Mouse (Mus musculus) lung, postnatal 4 days (tissue): ENCODE data around the gene Efna1.

Experiments used
- DNase-seq, 2 experiments: peaks; one replicate each; pipeline ENCODE4 v3.0.0; 2021

Gene Efna1

DNA sequence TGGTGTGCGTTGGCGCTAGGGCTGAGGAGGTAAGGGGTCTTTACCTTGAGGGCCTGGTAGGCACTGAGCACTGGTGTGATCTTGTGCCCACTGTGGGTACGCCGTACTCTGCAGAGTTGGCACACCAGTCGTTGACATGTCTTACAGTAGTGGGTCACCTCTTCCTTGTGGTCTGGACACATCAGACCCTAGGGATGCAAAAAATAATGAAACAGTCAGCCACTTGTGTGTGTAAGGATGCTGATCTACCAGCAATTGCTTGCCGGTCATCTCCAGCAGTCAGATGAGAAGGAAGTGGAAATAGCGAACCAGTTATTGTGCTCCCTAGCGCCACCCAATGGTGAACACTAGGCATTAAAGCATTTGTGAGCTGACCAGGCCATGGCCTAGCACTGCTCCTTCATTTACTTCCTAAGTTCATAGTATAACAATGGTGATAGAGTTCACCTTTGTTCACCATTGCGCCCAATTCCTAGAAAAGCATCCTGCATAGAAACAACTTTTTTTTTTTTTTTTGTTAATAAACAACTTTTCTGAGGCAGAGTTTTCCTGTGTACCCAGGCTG is 38.5 kb downstream of the Efna1 start:
- DNase-seq = peak in 1 of 2 experiments; percentile 85

DNA sequence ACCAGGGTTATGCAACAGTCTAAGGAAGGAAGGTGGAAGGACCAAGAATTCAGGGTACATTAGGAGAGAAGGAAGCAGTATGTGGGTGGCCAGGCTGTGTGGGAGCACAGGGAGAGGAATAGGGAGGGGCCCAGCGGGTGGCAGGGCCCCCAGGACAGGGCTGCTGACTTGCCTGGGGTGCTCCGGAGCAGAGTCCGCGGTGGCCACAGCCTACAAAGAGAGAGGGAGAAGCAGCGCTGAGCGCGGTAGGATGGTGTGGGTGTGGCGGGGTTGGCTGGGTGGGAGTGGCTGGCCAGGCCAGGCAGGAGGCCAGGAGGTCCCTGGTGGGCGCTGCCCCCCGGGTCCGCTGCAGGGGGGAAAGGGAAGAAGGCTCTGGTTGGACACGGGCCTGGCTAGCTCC is 42.4 kb downstream of the Efna1 start:
- no peak for DNase-seq

DNA sequence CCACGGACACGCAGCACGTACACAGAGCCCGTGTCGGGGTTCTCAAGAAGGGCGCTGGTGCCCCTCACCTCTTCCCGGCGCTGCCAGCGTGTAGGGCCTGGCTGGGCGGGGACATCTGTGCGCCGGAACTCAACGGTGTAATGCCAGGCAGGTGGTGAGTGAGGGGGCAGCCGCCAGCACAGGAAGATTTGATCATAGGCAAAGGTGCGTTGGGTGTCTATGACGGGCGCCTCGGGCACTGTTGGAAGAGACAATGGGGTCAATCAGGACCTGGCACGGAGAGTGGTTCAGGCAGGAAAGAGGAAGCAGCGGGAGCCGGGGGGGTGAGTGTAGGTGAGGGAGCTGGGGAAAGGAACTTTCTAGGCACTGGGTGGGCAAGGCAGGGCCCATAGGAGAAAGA is 43.3 kb downstream of the Efna1 start:
- DNase-seq = no peak

DNA sequence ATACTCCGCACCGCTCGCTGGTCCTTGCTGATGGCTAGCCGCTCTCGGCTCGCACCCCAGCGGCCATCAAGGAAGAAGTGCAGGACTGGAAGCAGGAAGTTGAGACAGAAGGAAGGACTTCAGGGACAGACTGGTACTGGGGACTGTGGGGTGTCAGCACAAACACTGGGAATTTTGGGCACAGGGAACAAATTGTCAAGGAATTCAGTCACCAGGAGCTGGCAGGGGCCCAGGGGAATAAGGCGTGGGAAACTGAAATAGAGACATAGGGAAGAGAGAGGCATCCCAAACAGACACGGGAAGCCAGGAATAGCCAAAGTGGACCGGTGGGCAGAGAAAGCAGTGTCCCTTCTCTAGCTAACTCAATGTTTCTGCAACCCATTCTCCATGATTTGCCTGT is 44.4 kb downstream of the Efna1 start:
- peak in 1 of 2 experiments; percentile 18 for DNase-seq

DNA sequence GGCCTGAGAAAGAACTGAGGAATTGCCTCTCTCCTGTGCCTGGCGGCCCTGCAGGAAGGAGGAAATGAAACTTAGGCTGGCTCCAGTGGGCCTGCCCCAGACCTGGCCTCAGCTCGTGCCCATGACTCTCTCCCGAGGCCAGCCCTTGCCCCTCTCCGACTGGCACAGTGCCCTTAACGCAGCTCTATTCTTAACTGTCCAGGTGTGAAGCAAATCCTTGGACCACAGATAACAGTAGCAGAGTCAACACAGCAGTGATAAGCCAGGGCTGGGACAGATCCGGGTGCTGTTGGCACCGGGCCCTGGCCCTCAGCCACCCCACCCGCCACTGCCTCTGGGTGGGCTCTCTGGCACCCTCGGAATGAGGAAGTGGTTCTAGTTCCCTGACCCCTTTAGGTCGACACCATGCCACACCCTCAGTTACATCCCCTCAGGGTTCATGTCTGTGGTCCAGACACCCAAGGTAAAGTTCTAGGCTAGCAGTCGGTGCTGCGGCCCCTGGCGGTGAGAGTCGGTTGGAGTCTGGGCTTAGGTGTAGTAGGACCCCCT is 47.3 kb downstream of the Efna1 start:
- DNase-seq = peak; percentile 76 to 85

DNA sequence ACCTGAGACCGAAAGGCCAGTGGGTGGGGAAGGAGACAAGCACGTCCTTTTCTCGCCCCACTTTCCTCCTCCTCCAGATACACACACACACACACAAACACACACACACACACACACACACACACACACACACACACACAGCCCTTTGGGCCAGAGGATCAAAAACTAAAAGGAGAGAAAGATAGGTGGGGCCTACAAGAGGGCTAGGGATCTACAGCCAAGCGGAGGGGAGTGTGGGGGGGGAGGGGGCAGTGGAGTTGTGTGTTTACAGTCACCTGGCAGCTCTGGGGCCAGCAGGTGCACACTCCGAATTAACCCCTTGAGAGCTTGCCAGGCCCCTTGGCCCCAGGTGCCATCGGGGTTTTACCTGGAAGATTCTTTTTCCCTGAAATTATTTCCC is 48.3 kb downstream of the Efna1 start:
- DNase-seq = peak; percentile 62 to 73

DNA sequence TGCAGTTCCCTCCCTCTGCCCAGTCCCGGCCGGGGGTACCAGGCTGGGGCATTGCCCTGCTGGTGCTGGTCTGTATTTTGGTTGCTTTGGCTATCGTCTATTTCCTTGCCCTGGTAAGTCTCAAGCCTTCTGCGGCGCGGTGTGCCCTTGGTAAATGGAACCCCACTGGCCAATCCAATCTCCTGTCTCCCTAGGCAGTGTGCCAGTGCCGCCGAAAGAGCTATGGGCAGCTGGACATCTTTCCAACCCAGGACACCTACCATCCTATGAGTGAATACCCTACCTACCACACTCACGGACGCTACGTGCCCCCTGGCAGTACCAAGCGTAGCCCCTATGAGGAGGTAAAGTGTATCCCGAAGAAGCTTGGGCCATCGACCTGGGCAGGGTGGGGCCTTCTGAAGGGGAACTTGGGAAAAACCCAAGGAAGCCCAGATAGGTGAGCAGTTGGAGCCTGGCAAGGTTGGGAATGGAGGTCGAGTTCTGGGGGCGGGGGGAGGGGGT is 49.1 kb downstream of the Efna1 start:
- peak in 1 of 2 experiments; percentile 29 for DNase-seq

DNA sequence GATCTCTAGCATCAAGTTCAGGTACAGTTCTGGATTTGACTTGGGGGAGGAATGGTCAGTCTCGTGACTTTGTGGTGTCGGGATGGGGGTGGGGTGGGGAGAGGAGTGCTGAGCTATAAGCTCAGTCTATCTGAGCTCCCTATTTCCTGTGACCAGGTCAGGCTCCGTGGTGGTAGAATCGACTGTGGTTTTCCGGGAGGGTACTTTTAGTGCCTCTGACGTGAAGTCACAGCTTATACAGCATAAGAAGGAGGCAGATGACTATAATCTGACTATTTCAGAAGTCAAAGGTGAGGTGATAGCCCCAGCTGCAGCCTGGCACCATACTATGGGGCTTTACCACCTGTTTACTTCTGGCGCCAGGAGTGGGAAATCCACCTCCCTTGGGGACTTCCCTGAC is 49.6 kb downstream of the Efna1 start:
- DNase-seq = no peak

DNA sequence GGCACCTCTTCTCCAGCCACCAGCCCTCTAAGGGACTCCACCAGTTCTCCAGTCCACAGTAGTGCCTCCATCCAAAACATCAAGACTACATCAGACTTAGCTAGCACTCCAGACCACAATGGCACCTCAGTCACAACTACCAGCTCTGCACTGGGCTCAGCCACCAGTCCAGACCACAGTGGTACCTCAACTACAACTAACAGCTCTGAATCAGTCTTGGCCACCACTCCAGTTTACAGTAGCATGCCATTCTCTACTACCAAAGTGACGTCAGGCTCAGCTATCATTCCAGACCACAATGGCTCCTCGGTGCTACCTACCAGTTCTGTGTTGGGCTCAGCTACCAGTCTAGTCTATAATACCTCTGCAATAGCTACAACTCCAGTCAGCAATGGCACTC is 50.4 kb downstream of the Efna1 start:
- no peak for DNase-seq

DNA sequence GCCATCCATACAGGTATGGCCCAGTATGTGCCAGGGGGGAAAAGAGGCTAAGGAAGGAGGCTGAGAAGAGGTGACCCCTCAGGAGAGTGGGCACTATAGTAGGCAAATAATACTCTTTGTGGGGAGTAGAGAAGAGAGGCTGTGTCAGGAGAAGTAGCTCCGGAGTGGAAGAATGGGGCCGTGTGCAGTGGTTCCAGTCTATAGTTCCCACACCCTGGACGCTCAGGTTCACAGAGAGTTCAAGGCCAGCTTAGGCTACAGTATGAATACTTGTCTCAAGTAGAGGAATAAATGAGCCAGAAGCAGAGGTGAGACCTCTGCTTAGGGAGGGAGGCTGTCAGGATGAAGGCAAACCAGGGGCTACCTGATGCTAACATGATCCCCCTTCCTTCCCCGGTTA is 51.7 kb downstream of the Efna1 start:
- no peak for DNase-seq

DNA sequence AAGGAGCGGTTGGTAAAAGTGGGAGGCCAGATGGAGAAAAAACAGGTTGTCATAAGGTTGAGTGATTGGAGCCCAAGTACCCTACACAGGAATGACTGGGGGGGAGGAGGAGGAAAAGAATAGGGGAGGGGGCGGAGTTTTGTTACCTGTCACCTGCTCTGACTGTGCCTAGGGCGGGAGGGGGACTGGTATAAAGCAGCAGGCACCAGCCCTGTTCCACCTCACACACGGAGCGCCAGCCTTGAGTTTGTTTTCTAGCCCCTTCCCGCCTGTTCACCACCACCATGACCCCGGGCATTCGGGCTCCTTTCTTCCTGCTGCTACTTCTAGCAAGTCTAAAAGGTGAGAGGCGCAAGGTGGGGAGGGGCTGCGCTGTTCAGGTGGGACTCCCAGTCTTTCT is 52.1 kb downstream of the Efna1 start, which contains the start of gene Muc1:
Muc1 (plus strand) TSS at position 222 of the 400 bp plus-strand sequence.
- peak; percentile 60 to 76 for DNase-seq

DNA sequence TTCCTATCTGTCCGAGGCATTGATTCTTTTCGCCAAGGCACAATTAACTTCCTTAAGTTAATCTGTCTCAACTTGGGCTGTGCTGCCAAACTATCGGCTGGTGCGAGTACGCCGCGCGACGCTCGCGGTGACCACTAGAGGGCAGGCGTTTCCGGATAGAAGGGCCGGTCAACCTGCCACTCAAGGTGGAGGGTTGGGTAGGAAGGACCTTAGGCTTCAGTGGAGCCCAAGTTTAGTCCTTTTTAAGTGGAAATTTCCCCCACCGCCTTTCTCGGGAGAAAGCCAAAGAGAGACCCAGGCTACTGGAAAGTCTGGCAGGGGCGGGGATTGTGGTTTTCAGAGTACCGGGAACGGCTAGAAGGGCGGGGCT is 52.8 kb downstream of the Efna1 start:
- DNase-seq = peak; percentile 90 to 93

DNA sequence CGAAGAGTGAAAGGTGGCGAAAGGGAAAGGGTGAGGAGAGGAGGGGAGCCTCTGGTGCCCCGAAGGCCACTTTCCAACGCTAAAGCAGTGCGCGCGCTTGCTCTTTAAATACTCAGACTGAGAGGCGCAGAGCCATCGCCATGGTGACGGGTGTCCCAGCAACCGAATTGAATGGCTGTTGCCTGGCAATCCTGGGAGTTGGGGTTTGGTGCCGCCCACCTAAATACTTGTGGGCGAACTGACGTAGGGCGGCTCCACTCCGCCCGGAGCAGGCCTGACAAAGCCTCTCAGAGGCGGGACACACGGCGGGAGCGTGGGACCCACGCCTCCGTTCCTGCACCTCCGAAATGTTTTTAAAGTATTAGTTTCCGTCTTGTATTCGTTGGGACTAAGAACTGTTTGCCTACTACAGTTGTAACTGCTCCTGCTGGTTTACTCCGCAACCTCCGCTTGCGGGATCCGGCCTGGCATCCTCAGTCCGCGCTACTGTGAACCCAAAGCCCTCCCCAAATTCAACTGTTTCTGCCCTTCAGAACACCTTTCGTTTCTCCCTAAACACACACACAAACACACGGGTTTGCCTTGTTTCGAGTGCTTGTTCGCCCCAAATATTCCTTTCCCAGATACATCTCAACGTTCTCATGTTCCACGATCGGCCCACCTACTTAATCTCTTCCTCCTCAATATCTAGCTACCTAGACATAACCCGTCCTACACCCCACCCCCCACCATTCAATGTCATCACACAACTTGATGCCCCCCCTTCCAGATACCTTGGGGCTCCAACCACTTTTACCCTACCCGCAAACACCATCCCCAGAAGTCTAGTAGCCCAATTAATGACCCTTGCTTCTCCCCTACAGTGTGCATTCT is 53.4 kb downstream of the Efna1 start:
- DNase-seq = peak; percentile 91 to 95

DNA sequence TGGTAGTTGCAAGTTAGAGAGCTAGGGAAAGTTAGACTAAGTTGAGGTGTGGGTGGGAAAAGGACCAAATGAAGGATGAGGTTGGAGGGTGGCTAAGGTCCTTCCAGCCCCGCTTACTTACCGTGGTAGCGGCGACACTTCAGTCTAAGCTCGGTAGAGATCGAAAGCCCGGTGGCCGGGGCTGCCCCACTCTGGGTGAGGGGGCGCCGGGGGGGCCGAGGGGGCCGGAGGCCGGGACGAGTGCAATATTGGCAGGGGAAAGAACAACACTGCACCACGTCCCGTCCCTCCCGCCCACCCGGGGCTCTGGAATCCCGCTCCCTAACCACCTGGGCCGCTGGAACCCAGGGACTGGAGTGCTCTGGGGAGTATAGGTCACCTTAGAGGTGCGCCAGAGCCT is 54.0 kb downstream of the Efna1 start, which contains the start of gene Mtx1:
Mtx1 (minus strand) TSS at position 189 of the 400 bp plus-strand sequence.
- DNase-seq = no peak

DNA sequence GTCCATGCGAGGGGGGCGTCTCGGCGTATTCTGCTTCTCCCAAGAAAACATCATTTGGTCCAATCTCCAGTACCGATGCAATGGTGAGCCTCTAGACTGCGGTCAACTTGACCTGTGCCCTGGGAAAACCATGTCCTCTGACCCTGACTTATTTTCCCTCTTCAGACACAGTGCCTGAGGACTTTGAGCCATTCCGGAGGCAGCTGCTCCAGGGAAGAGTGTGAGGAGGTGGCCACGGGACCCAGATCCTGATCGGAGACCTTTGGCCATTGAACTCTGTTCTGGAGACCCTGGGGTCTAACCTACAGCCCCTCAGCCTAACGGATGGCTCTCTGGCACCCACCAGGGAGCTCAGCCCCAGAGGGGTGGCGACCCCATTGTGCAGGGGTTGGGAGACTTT is 54.6 kb downstream of the Efna1 start:
- DNase-seq = peak in 1 of 2 experiments; percentile 21

DNA sequence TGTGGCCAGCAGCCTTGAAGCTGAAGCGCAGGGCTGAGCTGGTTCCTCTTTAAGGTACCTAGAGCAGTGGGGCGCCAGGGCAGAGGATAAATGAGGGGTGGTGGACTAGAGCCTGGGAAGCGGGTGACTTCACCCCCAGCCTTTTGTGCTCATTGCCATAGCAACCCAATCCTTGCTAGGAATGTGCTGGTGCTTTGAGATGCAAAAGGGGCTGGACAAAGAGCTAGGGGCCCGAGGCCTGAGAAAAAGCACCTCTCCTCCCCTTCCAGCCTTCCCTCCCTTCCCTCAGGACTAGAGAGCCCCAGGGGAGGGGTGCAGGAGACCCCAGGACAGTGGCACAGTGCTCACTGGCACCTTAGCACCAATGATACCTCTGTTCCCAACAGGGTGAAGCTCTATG is 55.0 kb downstream of the Efna1 start:
- peak in 1 of 2 experiments; percentile 19 for DNase-seq

DNA sequence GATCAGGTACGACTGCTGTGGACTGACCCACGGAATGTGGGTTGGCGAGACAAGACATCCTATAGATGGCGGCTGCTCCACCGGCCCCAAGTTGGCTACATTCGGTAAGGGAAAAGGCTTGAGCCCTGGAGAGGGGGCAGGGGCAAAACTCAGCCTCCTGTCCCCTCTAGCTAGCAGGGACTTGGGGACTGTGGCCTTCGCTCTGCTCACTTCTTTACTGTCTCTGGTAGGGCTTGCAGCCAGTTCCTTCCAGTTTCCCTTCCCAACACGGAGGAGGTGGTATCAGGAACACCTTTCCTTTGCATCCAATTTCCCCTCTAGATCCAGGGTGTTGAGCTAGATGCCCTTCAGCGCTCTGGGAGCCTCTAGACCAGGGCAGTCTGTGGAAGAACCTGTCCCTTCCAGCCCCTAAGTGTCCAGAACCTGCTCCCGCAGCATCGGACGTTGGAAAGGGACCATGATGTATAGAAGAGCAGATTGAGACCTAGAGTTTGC is 55.6 kb downstream of the Efna1 start:
- peak in 1 of 2 experiments; percentile 24 for DNase-seq

DNA sequence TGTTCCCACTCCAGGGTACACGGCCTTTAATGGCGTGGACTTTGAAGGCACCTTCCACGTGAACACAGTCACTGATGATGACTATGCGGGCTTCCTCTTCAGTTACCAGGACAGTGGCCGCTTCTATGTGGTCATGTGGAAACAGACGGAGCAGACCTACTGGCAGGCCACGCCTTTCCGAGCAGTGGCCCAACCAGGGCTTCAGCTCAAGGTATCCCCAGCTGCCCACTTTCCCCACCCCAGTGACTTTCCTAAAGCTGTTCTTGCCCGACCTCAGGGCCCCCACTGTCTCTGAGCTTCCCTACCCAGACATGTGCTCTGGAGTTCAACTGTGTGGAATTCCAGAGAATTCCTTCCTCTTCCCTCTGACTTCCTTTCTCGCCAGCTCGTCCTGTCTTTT is 56.1 kb downstream of the Efna1 start:
- no peak for DNase-seq
